Mouse (Mus musculus): Measurements from ENCODE around the gene Fgfr2.
A peak's percentile ranks its signal among the peaks of the same experiment; 100 is the strongest.

The Fgfr2 gene

DNA sequence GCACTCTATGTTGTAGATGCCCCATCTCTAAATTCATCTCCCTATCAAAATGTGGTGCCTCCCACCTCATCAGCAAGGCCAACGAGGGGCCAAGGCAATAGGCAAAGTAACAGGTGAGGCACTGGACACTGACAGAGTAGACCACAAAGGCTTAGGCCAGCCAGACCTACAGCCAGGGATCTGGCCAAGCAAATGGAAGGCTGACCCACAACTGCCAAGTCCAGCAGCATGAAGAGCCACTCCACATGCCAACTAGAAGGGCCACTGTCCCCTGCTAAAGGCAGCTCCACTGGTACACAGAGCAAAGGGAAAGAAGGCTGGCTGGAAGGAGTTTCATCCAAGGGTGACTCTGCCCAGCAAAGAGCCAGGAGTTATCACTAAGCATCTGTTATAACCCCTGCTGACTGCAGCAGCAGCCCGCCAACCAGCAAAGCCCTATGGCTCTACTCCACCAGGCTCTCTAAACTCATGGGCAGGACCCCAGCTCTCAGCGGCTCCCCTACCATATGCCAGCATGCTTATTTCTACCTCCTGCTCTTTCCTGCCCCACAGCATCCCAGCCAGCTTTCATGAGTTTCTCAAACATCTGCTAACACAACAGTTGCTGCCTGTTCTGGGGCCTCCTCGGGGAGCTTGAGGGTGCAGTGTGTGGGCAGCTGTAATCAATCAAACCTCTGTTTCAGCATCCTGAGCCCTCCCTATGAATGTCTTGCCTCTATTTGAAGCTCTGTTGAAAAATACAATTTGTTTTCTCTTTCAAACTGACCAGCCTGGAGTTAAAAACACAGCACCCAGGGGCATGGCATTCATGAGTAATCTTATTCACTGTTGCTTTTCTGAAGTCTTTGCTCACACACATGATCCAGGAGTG, 369.4 kb downstream of the Fgfr2 start:
- peak; percentile 69 for DNase-seq (ENCODE audit: low read depth)

DNA sequence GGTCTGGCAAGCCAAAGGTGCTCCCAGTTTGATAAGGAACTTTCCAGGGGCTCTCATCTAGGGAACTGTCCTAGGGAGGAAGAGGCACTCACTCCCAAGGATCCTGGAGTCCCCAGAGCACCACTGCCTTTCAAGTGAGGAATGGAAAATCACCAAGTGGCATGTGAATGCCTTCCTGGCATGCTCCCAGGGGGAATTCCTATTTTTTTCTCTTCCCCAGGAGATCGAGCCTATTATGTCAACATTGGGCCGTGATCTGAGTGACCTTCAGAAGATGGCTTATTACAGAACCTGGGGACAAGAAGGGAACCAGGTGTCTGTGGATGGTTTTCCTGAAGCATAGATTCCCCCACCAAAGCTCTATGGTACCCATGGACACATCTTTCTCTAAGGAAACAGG, 371.4 kb downstream of the Fgfr2 start:
- no peak for DNase-seq (ENCODE audit: low read depth)

DNA sequence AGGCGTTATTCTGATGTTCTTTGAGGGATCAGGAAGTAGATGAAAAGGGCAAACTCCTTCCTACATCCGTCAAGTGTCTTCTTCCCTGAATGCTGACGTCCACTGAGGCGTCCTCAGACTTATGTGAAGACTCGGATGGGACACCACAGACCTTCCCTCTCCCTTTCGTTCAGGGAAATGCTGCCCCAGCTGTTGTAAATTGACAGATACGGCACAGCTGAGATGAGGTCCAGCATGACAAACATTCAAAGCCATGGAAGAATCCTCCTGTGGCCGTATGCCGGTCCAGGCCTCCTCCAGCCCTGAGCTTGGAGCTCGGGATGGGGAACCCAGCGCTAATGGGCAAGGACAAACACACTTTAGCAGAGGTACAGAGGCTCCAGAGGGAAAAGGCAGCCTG, 373.6 kb downstream of the Fgfr2 start:
- no peak for DNase-seq (ENCODE audit: low read depth)

DNA sequence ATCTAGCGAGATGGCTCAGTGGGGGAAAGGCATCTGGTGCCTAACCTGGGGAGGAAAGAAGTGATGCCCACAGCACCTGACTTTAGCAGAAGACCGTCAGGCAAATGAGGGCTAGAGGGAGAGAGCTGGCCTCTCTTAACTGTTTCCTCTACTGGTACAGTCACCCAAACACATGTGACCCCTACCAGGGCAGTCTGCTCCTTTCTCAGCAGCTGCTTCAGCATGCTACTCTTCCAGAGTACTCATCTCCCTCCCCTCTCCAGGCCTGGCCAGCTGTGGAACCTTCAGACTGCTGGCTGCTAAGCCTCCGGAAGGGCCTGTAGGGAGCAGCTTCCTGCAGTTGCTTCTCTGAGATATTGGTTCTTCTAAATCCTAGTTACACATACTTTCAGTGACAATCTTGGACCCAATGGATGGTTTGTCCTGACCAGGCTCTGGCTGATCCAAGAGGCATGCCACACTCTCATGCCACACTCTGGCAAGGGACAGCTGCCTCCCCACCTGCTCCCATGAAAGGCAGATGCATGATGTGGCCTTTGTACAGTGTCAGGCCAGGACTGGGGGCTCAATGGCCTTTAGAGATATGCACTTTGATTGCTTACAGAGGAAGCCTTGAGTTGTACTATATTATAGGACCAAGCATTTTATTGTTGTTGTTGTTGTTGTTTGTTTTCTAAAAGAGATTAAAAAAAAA, 374.9 kb downstream of the Fgfr2 start:
- no peak for DNase-seq (ENCODE audit: low read depth)

DNA sequence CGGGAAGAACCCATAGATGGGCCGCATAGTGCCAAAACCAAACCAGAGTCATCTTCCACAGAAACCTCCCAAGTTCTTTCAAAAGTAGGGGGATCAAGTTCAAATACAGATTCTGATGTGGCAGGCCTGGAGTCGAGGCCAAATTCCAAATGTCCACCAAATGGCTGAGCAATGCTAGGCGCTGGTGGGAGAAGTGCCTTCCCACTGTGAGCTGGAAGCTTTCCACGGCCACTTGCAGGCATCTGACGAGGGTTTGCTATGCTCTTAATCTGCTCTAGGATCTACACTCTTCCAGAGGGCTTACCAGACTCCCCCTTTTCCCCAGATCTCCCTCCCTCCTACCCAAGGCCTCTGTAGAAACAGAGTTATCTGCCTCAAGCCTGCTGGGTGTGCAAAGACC, 376.1 kb downstream of the Fgfr2 start:
- DNase-seq (ENCODE audit: low read depth) = no peak

DNA sequence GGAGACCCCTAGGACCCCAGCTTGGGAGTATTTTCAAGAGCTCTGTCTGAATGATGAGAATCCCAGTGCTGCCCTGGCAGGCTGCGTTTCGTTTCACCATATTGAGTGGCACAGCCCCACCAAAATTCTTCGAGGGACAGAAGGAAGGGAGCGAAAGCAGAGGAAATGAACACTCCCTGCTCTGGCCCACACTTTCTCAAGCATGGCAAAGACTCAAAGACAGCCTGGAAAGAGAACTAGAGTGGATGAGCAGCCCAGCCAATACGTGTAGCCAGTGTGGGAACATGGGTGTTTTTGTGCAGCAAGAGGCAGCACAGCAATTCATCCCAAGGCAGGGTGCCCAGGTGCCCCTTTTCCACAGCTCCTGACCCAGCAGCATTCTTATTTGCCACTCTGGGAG, 380.2 kb downstream of the Fgfr2 start:
- DNase-seq (ENCODE audit: low read depth) = no peak

DNA sequence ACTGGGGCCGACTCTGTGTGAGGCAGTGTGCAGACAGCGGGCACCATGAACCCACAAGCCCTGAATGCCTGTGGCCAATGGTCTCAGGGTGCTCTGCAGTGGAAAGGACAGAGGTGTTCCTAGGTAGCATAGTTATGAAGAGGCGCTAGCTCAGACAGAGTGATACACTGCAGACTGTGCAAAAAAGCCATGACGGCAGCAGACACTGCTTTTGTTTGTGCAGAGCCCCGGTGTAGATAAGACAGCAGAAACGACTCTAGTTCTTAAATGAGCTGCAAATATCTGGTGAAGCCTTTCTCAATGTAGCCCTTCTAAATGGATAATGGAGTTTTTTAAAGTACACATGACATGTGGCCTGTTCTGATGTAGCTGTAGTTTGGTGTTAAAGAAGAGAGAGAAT, 383.3 kb downstream of the Fgfr2 start:
- DNase-seq (ENCODE audit: low read depth) = no peak

DNA sequence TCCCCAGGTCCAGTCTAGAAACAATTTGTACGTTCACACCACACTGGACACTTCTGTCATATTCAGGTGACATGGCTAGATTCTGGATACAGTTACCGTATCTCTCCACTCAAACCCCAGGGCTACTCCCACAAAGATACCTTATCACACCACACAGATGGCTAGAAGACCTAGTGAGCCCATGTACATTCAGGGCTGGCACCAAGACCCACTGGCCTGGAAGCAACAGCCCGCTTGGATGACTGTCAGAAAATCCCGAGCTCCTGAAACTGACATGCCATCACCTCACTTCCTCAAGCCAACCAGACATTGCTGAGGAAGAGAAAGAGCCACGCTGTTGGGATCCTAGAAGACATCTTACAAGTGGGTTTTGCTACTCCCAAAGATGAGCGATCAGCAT, 384.3 kb downstream of the Fgfr2 start:
- no peak for DNase-seq (ENCODE audit: low read depth)

DNA sequence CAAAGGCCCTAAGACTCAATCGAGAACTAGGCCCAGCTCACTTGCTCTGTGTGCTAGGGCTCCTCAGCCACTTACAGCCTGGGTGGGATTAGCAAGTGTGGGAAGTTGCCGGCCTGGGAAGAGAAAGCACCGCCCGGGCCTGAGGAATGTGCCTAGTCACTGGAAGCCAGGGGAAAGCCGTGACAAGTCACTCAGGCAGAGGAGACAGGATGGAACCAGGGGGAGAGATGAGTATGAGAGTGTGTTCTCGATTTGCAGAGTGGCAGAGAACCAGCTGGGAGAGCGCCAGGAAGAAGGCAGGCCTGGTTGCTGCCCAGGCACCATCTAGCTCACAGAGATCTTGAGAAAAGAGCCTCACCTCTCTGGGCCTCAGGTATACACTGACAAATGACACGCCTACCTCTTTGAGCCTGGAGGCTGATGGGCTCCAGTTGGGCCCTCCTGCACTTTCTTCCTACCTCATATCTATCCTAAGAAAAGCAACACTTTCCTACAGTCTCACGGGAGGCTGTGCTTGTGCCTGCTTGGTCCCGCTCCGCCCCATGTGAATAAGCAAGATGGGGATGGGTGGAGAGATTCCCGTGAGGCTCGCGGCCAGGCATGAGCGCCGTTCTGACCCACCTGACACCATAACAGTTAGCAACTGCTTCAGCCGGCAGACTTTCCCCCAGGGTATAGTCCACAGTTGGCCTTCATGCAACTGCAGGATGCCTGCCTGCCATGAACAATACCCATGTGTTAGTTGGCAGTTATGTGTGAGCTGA, 386.9 kb downstream of the Fgfr2 start:
- DNase-seq (ENCODE audit: low read depth) = peak; percentile 84

DNA sequence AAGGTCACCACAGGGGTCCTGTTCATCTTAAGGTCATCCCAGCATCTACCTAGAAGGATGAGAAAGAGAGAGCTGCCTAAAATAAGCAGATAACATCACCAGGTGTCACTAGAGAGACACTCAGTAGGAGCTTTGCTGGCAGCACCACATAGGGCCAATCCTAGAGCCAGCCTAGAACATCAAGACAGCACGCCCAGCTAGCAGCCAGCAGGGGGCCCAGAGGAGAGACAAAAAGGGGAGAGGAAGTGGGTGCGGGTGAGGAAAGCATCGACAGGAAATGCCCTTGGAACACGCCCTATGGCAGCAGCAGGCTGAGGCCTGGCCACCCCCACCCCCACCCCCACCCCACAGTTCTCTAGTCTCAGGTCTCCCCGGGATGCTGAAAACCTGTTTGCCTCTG, 388.0 kb downstream of the Fgfr2 start:
- DNase-seq (ENCODE audit: low read depth) = no peak

DNA sequence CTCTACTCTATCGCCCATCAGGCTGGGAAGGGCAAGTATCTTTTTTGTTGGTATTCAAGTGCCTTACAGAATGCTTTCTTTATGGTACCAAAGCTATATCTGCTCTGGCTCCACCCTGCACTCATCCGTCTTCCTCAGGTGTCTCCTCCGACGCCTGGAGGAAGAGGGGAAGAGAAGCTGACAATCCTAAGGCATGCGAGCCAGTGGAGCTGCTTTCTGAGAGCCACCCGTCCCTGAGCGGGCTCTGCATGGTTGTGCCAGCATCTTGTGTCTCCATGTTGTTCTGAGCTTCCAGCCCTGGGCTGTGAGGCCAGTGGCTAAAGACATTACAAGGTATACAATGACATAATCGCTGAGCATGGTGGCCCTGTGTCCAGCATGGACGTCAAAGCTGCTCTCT, 388.9 kb downstream of the Fgfr2 start:
- no peak for DNase-seq (ENCODE audit: low read depth)

DNA sequence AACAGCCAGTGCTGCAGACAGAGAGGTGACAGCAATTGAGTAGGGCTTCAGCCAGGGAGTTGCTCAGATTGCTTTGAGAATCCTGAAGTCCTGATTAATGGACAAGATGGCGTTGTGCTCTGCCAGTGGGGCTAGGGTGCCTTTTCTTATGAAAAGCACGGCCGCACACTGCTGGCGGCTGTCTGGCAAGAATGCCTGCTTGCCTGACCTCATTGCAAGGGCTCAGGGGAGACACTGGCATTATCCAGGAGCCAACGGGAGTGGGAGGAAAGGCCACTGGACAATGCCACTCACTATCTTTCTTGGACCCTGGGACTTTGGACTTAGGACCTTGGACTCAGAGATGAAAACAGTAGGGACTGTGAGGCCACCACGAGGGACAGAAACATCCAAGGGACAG, 389.6 kb downstream of the Fgfr2 start:
- DNase-seq (ENCODE audit: low read depth) = no peak

DNA sequence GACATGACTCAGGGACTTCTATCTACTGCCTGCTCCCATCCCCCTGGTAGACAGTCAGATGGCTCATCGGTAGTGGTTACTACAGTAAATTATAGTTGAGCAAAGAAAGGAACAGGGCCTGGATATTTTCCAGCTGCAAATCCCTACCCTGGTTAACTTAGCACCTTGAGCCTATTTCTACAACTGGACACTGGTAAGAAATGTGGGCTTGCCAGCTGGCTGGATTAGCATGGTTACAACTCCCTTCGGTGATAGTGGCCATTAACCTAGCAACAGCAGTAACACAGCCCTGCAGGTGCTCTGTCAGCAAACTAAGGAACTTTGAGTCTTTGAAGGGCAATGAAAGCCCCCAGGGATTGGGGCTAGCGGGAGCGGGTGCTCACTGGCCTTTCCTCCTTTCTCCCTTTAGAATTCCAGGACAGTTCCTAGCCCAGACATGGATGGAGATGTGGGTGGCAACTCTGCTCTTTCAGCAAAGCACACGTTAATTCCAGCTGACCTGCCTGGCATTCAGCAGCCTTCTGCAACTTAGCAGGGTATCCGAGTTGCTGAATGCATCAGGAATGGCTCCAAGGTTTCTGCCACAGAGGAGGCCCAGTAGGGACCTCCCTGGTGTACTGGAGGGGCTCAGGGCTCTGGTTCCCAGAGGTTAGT, 390.9 kb downstream of the Fgfr2 start:
- no peak for DNase-seq (ENCODE audit: low read depth)

DNA sequence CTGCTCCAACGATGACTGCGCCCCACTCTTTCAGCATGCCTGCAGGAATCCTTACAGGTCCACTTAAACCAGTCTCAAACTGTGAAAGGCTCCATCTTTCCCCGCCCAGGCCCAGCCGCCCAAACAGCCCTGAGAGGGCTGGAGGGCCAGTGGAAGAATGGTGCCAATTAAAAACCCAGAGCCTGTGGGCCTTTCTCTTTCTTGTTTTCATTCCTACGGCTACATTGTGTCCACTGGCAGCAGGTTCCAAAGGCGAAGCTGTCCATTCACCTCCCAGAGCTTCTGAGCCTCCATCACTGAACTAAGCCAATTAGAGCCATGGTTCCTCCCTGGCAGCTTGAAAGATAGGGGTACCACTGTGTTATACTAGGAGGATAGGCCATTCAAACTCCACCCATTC, 391.6 kb downstream of the Fgfr2 start:
- no peak for DNase-seq (ENCODE audit: low read depth)

DNA sequence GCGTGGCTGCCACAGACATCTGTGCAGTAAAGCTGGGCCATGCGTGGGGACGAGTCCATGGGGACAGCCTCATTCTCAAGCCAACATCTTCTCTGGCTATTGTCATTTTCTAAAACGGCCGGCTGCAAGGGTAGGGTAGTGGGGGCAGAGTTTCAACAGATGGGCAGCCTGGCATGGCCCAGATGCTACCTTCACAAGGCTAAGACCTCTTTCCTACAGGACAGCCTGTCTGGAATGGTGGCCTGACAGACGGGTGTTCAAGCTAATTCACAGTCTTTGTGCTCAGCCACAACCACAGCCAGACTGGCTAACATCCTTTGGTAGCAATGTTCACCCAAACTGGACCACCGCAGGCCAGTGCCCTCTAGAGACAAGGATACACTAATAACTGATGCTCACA, 392.6 kb downstream of the Fgfr2 start:
- DNase-seq (ENCODE audit: low read depth) = no peak

DNA sequence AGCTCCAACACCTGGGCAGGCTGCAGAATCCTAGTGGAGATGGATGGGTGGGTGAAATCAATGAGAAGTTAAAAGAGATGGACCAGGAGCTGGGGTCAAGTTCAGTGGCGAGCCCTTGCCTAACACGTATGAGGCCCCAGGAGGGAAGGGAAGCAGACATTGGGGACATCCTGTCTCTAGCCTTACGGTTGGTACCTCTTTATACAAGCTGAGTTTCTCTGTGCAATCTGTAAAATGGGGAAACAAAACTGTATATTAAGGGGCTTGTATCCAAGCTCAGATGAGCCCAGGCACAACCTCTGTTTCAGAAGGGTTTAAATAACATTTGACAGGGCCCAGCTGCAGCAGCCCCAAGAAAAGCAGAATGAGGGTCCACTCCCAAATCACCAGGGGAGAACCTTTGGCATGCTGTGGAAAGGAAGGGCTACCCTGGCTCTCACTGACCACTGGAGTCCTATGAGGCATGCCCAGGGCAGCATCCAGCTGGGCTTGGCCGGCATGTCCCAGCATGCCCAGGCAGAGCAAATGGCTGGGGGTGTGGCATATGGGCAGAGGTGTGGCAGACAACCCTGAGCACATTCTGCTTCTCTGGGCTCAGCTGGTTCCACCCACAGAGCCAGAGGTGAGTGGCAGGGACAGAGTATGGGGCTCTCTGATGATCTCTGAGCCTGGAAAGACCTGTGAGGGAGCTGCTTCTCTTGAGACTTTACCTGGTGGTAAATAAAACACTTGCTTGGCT, 393.9 kb downstream of the Fgfr2 start:
- DNase-seq (ENCODE audit: low read depth) = no peak

DNA sequence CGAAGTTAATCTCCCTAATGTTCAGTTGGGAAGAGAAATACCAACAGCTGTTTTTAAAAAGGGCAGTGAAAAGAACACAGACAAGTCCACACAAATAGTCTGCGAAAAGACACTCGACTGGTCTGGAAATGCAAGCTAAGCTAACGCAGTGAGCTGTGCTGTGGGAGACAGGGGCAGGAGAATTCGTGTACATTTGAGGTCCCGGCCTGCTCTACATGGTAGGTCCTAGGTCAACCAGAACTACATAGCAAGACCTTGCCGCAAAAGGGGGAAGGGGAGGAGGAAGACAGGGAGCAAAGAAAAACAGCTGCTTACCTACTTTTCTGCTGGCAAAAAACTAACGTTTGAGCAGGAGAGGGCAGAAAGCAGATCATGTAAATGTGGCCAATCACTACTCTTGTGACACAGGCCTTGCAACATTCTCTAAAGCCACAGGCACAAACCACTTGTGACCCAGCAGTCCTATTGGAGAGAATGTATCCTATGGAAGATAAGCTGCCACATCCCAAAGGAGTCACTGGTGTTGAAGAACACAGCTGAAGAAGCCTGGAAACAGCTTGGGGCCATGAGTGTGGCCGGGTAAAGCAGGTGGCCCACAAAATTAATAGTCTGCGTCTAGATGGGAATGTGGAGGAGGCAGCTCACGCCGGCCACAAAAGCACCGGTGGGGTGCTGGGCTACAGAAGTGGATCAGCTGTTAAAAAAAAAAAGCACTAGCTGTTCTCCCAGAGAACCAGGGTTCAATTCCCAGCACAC, 396.9 kb downstream of the Fgfr2 start:
- no peak for DNase-seq (ENCODE audit: low read depth)

DNA sequence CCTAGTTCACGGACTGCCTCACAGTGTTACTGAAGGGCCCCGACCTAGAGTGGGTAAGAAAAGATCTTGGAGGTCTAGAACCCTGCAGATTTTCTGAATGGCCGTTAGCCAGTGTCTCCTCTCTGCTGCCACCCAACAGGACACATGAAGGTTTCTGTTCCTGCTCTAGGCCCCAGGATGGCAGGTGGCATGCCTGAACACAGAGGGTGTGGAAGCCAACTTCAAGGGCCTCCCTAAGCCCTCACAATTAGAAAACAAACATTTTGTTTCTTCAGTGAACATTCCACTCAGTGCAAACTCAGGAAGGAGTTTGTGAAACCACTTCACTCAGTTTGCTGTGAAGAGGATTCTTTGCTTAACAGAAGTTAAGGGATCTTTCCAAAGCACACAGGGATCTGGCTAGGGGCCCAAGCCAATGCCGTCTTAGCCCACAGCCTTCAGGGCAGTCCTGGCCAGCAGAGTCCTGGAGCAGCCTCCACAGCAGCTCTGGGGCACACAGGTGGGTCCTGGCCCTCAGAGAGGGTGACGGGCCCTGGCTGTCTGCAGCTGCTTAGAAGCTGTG, 398.6 kb downstream of the Fgfr2 start:
- DNase-seq (ENCODE audit: low read depth) = peak; percentile 56

DNA sequence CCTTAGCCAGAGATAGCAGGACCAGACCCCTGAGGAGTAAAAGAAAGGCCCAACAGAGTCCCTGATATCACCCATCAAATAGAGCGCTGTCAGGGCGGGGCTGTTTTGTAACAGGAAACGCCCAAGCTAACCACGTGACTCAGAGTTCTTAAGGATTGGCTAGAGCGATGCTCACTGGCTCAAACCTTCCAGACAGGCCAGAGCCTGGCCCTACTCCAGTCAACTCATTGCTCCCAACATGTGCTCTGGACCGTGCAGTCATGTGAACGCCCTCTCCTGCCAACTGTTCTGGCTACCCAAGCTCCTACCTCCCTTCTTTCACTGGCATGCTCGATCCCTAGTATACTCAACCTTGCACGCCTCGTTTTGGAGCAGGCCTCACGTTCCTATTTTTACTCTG, 399.2 kb downstream of the Fgfr2 start:
- peak; percentile 99 for DNase-seq (ENCODE audit: low read depth)

All from fibroblast of lung, adult 2 months (primary cell).